Mouse (Mus musculus) embryonic facial prominence, embryonic 11.5 days (tissue): ENCODE measurements at regions not wholly inside any gene's neighbourhood (a gene's known extent, or its start where the extent isn't known, plus 50 kb on each side); places are given as distances from the start of the nearest gene placed in this dataset.

Source experiments
- ATAC-seq: fragments of 200-750 bp; cut with Nextera tagmentation; replicated peaks from 2 replicates; pipeline ENCODE4 v1.8.0; 2017; ENCODE audit warnings: low read depth; ENCODE audit not compliant: insufficient number of reproducible peaks, low FRiP score, low TSS enrichment
- DNase-seq: peaks from one replicate; pipeline ENCODE4 v3.0.0-alpha.2; 2015; ENCODE audit warnings: low spot score
- H3K27ac ChIP-seq: fragments of 300-500 bp; sonication (generic); replicated peaks from 2 replicates; pipeline ENCODE4 v1.5.1; 2014; ENCODE audit warnings: mild to moderate bottlenecking, low read depth, low read length, control low read depth
- H3K27me3 ChIP-seq: fragments of 300-500 bp; sonication (generic); 2 replicates; pipeline ENCODE4 v1.6.1; 2014; ENCODE audit warnings: mild to moderate bottlenecking, low read length, moderate library complexity, mixed read lengths; ENCODE audit not compliant: control insufficient read depth, insufficient read depth
- H3K36me3 ChIP-seq: fragments of 300-500 bp; sonication (generic); replicated peaks from 2 replicates; pipeline ENCODE4 v1.6.1; 2014; ENCODE audit warnings: low read depth, mild to moderate bottlenecking, low read length, moderate library complexity, mixed read lengths; ENCODE audit not compliant: control insufficient read depth, insufficient read depth
- H3K4me1 ChIP-seq: fragments of 300-500 bp; sonication (generic); 2 replicates; pipeline ENCODE4 v1.6.1; 2014; ENCODE audit warnings: low read length, mixed read lengths; ENCODE audit not compliant: control insufficient read depth, insufficient read depth
- H3K4me2 ChIP-seq: fragments of 300-500 bp; sonication (generic); 2 replicates; pipeline ENCODE4 v1.6.1; 2014; ENCODE audit warnings: low read depth, mild to moderate bottlenecking, control low read depth, low read length, moderate library complexity
- H3K4me3 ChIP-seq: fragments of 300-500 bp; sonication (generic); 2 replicates; pipeline ENCODE4 v1.5.1; 2014; ENCODE audit warnings: low read depth, low read length, control low read depth
- H3K9ac ChIP-seq: fragments of 300-500 bp; sonication (generic); replicated peaks from 2 replicates; pipeline ENCODE4 v1.6.1; 2014; ENCODE audit warnings: mild to moderate bottlenecking, control low read depth, low read length
- H3K9me3 ChIP-seq: fragments of 300-500 bp; sonication (generic); replicated peaks from 2 replicates; pipeline ENCODE4 v1.6.1; 2016; ENCODE audit warnings: mild to moderate bottlenecking, low read length, inconsistent platforms, mixed read lengths; ENCODE audit not compliant: control insufficient read depth
- WGBS: fragments of 180-500 bp; shearing (Covaris S2); extraction: QIAGEN DNeasy Blood & Tissue Kit; methylation state at CpG from one replicate; pipeline ENCODE4 v1.1.7; 2014; 5-methylcytosine and 5-hydroxymethylcytosine counted together

GRCm38 (mm10) chr13:69182478-69182877 lies 183.1 kb upstream of the Adcy2 start:
- no peak overlapping the region for H3K4me2 ChIP-seq
- no peaks in the 10 kb centered on the region for H3K4me1 ChIP-seq
- no peak overlapping the region for H3K9ac ChIP-seq
- H3K4me3 ChIP-seq = no peak overlapping the region
- H3K27me3 ChIP-seq = no peaks in the 10 kb centered on the region
- WGBS = 94% methylated on average over 3 of the region's 3 CpGs
- no peak overlapping the region for H3K27ac ChIP-seq
- H3K36me3 ChIP-seq = no peaks in the 10 kb centered on the region
- no peak for DNase-seq
- H3K9me3 ChIP-seq = no peaks in the 10 kb centered on the region
- no peak for ATAC-seq

- Histone ChIP-seq H3K9ac (no peak overlapping the region), H3K27ac (no peak overlapping the region), H3K9me3 (no peaks in the 10 kb centered on the region), H3K4me2 (no peak overlapping the region), H3K36me3 (no peaks in the 10 kb centered on the region), H3K27me3 (no peaks in the 10 kb centered on the region), H3K4me3 (no peak overlapping the region), H3K4me1 (no peaks in the 10 kb centered on the region)
- WGBS = 76% methylated on average over 3 of the region's 3 CpGs
- ATAC-seq (no peak), DNase-seq (no peak)
These were observed 191.3 kb upstream of the Adcy2 start for GRCm38 (mm10) chr13:69190661-69191060.

- DNase-seq = no peak
- Histone ChIP-seq H3K4me3 (no peak overlapping the region), H3K9me3 (no peaks in the 10 kb centered on the region), H3K4me2 (no peak overlapping the region), H3K27ac (no peak overlapping the region), H3K36me3 (no peaks in the 10 kb centered on the region), H3K9ac (no peak overlapping the region), H3K27me3 (no peaks in the 10 kb centered on the region), H3K4me1 (no peaks in the 10 kb centered on the region)
- ATAC-seq = no peak
- WGBS = 10% methylated on average over 4 of the region's 4 CpGs
These were observed 197.1 kb upstream of the Adcy2 start for GRCm38 (mm10) chr13:69196464-69196871.

- Histone ChIP-seq H3K27ac (no peak overlapping the region), H3K4me1 (no peaks in the 10 kb centered on the region), H3K36me3 (no peaks in the 10 kb centered on the region), H3K9ac (no peak overlapping the region), H3K4me2 (no peak overlapping the region), H3K9me3 (no peaks in the 10 kb centered on the region), H3K4me3 (no peak overlapping the region), H3K27me3 (no peaks in the 10 kb centered on the region)
- DNase-seq (peak; percentile 8), ATAC-seq (no peak)
- WGBS = 62% methylated on average over 10 of the region's 10 CpGs
These were observed 208.6 kb upstream of the Adcy2 start for GRCm38 (mm10) chr13:69207741-69208568.

- Histone ChIP-seq H3K4me1 (no peaks in the 10 kb centered on the region), H3K9ac (no peak overlapping the region), H3K36me3 (no peaks in the 10 kb centered on the region), H3K4me3 (no peak overlapping the region), H3K4me2 (no peak overlapping the region), H3K9me3 (no peaks in the 10 kb centered on the region), H3K27ac (no peak overlapping the region), H3K27me3 (no peaks in the 10 kb centered on the region)
- DNase-seq = no peak
- 89% methylated on average over 4 of the region's 4 CpGs for WGBS
- no peak for ATAC-seq
These were observed 209.2 kb upstream of the Adcy2 start for GRCm38 (mm10) chr13:69208569-69208881.

GRCm38 (mm10) chr13:69216579-69216978 lies 217.2 kb upstream of the Adcy2 start:
- H3K36me3 ChIP-seq = no peaks in the 10 kb centered on the region
- no peak overlapping the region for H3K4me2 ChIP-seq
- DNase-seq = no peak
- H3K4me1 ChIP-seq = no peaks in the 10 kb centered on the region
- no peak overlapping the region for H3K9ac ChIP-seq
- no peak overlapping the region for H3K27ac ChIP-seq
- H3K27me3 ChIP-seq = no peaks in the 10 kb centered on the region
- H3K9me3 ChIP-seq = no peaks in the 10 kb centered on the region
- H3K4me3 ChIP-seq = no peak overlapping the region
- ATAC-seq = no peak
- WGBS = 80% methylated on average over 3 of the region's 3 CpGs

- Histone ChIP-seq H3K27me3 (no peaks in the 10 kb centered on the region), H3K9me3 (no peaks in the 10 kb centered on the region), H3K4me2 (no peak overlapping the region), H3K4me3 (no peak overlapping the region), H3K9ac (no peak overlapping the region), H3K4me1 (no peaks in the 10 kb centered on the region), H3K27ac (no peak overlapping the region), H3K36me3 (no peaks in the 10 kb centered on the region)
- WGBS = 29% methylated on average over 1 of the region's 1 CpGs
- DNase-seq (peak; percentile 61), ATAC-seq (no peak)
These were observed 221.1 kb upstream of the Adcy2 start for GRCm38 (mm10) chr13:69220425-69220824.

- WGBS = 76% methylated on average over 5 of the region's 5 CpGs
- no peak overlapping the region for H3K4me3 ChIP-seq
These were observed 227.2 kb upstream of the Adcy2 start for GRCm38 (mm10) chr13:69226538-69226937.

More at GRCm38 (mm10) chr13:69226538-69226937, 227.2 kb upstream of the Adcy2 start:
- Histone ChIP-seq H3K9me3 (no peaks in the 10 kb centered on the region), H3K27me3 (no peaks in the 10 kb centered on the region), H3K36me3 (no peaks in the 10 kb centered on the region), H3K4me2 (no peak overlapping the region), H3K9ac (no peak overlapping the region), H3K4me1 (no peaks in the 10 kb centered on the region), H3K27ac (no peak overlapping the region)
- ATAC-seq = no peak
- DNase-seq = no peak
